Mouse (Mus musculus) activated CD4-positive, CD25-positive, alpha-beta regulatory T cell, adult 9 weeks (primary cell): ENCODE results near the gene Dmrt3. TPM values are rescaled to one million over a fixed set of nuclear protein-coding genes. Genes with fewer than 3 reads are reported as not detected.

Source experiments
- polyA plus RNA-seq: library from polyadenylated mRNA; unstranded; fragments of 100-300 nt; shearing (Covaris generic); gene quantifications from one replicate; pipeline ENCODE4 v1.2.1, GENCODE M21; 2017

Dmrt3 gene
- not detected for polyA plus RNA-seq

GRCm38 (mm10) chr19:25610015-25610410 lies at the start of gene Dmrt3:
Dmrt3 (plus strand) TSS chr19:25610301.

GRCm38 (mm10) chr19:25672101-25672950 lies 62.2 kb downstream of the Dmrt3 start, which contains the start of gene Dmrt2:
Dmrt2 (plus strand) TSS chr19:25672411.

Other genes with a start within 250 kb of the Dmrt3 start
- not detected for gene Dmrt1, start 104.7 kb upstream of the Dmrt3 start, polyA plus RNA-seq
- gene Dmrt2, start 62.1 kb downstream of the Dmrt3 start, polyA plus RNA-seq = not detected